Mouse (Mus musculus) bone marrow, adult 2 months (tissue): ENCODE measurements around the gene Herc4. TPM values are rescaled to one million over a fixed set of nuclear protein-coding genes. Genes with fewer than 3 reads are reported as not detected.

Experiments used
- H3K27ac ChIP-seq: fragments of 200-500 bp; 2 replicates; pipeline ENCODE4 v1.5.1; 2012; ENCODE audit warnings: low read depth, mild to moderate bottlenecking, control low read depth, inconsistent platforms, low read length; ENCODE audit not compliant: control insufficient read depth, poor library complexity, insufficient read depth
- H3K4me1 ChIP-seq: fragments of 200-500 bp; 2 replicates; pipeline ENCODE4 v1.6.1; 2011; ENCODE audit warnings: low read length; ENCODE audit not compliant: control insufficient read depth, insufficient read depth
- H3K4me3 ChIP-seq: fragments of 200-500 bp; replicated peaks from 2 replicates; pipeline ENCODE3; 2011; ENCODE audit warnings: mild to moderate bottlenecking, low read depth, low read length, control low read depth; ENCODE audit not compliant: control insufficient read depth
- CTCF ChIP-seq: fragments of 200-500 bp; IDR thresholded peaks from 2 replicates; pipeline ENCODE4 v1.5.1; 2011; ENCODE audit warnings: low read length, control low read depth; ENCODE audit not compliant: control insufficient read depth, insufficient read depth
- POLR2A ChIP-seq: fragments of 200-500 bp; IDR thresholded peaks from 2 replicates; pipeline ENCODE4 v1.6.1; 2011; ENCODE audit warnings: low read depth, mild to moderate bottlenecking, control low read depth, low read length, borderline replicate concordance; ENCODE audit not compliant: control insufficient read depth
- WGBS: fragments of 180-500 bp; shearing (Covaris S2); methylation state at CpG from one replicate; pipeline ENCODE4 v1.1.7; 2018; 5-methylcytosine and 5-hydroxymethylcytosine counted together
- polyA plus RNA-seq: library from polyadenylated mRNA; stranded (reverse); fragments of >200 nt; gene quantifications from 2 replicates; pipeline ENCODE4 v1.2.4, GENCODE M21; 2011; ENCODE audit warnings: low replicate concordance; ENCODE audit not compliant: missing spikeins, insufficient read depth, insufficient read length

The Herc4 gene
- polyA plus RNA-seq, 1 experiment = 76.5 TPM

- no peak overlapping the region for H3K27ac ChIP-seq
- WGBS = 39% methylated on average over 4 of the region's 5 CpGs
- TF ChIP-seq POLR2A (no peak), CTCF (no peak)
- no peaks in the 10 kb centered on the region for H3K4me1 ChIP-seq
- no peak overlapping the region for H3K4me3 ChIP-seq
Measured at GRCm38 (mm10) chr10:63230854-63231253, 12.8 kb upstream of the Herc4 start.

GRCm38 (mm10) chr10:63231630-63232029, 12.0 kb upstream of the Herc4 start:
- H3K4me1 ChIP-seq = no peaks in the 10 kb centered on the region
- no peak overlapping the region for H3K4me3 ChIP-seq
- TF ChIP-seq POLR2A (no peak), CTCF (no peak)
- 44% methylated on average over 5 of the region's 5 CpGs for WGBS
- no peak overlapping the region for H3K27ac ChIP-seq

GRCm38 (mm10) chr10:63234133-63234532, 9.5 kb upstream of the Herc4 start:
- H3K27ac ChIP-seq = no peak overlapping the region
- H3K4me3 ChIP-seq = no peak overlapping the region
- no peak for TF ChIP-seq CTCF
- TF ChIP-seq POLR2A = no peak
- H3K4me1 ChIP-seq = no peaks in the 10 kb centered on the region
- WGBS = 83% methylated on average over 5 of the region's 5 CpGs

DNA sequence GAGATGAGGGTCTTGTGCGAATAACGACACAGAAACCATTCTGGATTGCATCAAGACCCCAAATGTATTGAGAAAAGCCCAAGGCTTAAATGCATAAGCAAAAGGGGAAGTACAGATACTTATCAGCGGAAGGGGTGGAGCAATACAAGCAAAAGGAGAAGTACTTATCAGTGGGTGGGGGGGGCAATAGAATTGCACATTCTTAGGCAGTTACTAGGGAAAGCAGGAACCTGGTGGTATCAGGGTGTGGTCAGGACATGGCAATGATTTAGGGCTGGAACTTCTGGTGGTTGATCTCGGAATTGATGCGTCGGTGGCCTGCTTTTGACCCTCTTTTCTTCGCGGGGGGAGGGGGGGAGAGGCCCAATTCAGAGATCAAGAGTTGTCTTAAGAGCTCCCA, 7.7 kb upstream of the Herc4 start:
- H3K4me3 ChIP-seq = no peak overlapping the region
- H3K27ac ChIP-seq = no peak overlapping the region
- 71% methylated on average over 8 of the region's 8 CpGs for WGBS
- no peaks in the 10 kb centered on the region for H3K4me1 ChIP-seq
- TF ChIP-seq CTCF = no peak
- TF ChIP-seq POLR2A = no peak

DNA sequence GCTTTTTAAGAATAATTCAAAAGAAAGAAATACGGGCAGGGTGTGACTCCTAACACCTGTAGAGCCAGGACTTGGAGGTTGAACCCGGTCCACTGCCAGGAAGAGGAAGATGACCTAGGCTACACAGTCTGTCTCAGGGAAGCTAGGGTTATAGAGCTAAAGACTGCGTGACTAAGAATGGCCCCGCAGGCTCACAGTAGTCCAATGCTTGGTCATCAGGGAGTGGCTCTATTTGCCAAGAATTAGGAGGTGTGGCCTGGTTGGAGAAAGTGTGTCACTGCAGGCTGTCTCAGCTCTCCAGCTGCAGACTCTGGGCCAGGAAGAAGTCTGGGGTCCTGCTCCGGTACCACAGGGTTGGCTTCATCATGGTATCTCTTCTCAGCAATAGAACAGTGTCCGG, 6.9 kb upstream of the Herc4 start:
- TF ChIP-seq POLR2A (no peak), CTCF (no peak)
- H3K27ac ChIP-seq = no peak overlapping the region
- 88% methylated on average over 6 of the region's 6 CpGs for WGBS
- H3K4me3 ChIP-seq = no peak overlapping the region
- H3K4me1 ChIP-seq = no peaks in the 10 kb centered on the region; the same call in 1 of the 2 replicates

DNA sequence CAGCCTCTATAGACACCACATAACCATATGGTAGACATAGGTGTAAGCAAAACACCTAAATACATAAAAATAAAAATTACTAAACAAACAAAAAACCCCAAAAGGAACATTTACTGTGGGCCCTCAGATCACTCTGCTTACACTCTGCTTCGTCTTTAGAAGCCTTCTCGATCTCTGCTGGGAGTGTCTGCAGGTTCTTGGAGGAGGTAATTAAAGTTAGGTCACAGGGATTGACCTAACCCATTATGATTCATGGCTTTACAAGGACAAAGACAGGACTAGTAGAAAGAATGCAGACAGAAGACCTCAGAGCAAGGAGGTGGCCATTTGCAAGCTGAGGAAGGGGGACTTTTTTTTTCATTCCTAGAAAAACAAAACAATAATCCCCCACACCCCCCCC, 6.4 kb upstream of the Herc4 start:
- TF ChIP-seq CTCF = no peak
- no peak for TF ChIP-seq POLR2A
- Histone ChIP-seq H3K4me3 (no peak overlapping the region), H3K4me1 (no peaks in the 10 kb centered on the region; the same call in 1 of the 2 replicates), H3K27ac (no peak overlapping the region)
- 82% methylated on average over 2 of the region's 2 CpGs for WGBS

GRCm38 (mm10) chr10:63238090-63238489, 5.5 kb upstream of the Herc4 start:
- TF ChIP-seq POLR2A = no peak
- TF ChIP-seq CTCF = no peak
- no peaks in the 10 kb centered on the region; the same call in 1 of the 2 replicates for H3K4me1 ChIP-seq
- no peak overlapping the region for H3K4me3 ChIP-seq

DNA sequence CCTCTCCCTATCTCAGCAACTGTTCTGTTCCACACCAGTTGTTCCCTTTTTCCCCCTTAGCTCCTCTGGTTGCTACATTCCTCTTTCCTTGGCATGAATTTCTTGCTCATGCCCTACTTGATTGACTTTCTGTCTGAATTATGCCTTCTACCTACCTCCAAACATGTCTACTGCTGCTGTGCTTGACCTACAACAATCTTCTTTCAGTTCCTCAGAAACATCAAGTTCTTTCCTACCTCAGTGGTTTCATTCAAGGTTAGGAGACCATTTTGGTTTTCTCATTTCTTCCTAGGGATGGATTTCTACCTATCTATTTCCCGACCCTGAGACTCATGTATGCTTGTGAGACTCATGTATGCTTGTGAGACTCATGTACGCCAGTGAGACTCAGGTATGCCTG, 3.8 kb upstream of the Herc4 start:
- 78% methylated on average over 2 of the region's 2 CpGs for WGBS

More at GRCm38 (mm10) chr10:63238090-63238489, 5.5 kb upstream of the Herc4 start:
- WGBS = 72% methylated on average over 4 of the region's 4 CpGs
- H3K27ac ChIP-seq = no peak overlapping the region

GRCm38 (mm10) chr10:63240868-63241271, 2.7 kb upstream of the Herc4 start:
- Histone ChIP-seq H3K27ac (no peak overlapping the region), H3K4me3 (no peak overlapping the region), H3K4me1 (no peaks in the 10 kb centered on the region; the same call in 1 of the 2 replicates)
- WGBS = 70% methylated on average over 2 of the region's 2 CpGs
- no peak for TF ChIP-seq CTCF
- no peak for TF ChIP-seq POLR2A

More for the DNA sequence above, 3.8 kb upstream of the Herc4 start:
- Histone ChIP-seq H3K4me3 (no peak overlapping the region), H3K27ac (no peak overlapping the region), H3K4me1 (no peaks in the 10 kb centered on the region; the same call in 1 of the 2 replicates)
- TF ChIP-seq CTCF = no peak
